Mouse (Mus musculus): ENCODE measurements at regions not wholly inside any gene's neighbourhood (a gene's known extent, or its start where the extent isn't known, plus 50 kb on each side); places are given as distances from the start of the nearest gene placed in this dataset.

GRCm38 (mm10) chr12:49449396-49449795 is 64.4 kb downstream of the Gm43517 start:
- DNase-seq (ENCODE audit: low spot score in 2 of 2), result no peak
- TF ChIP-seq CTCF (conservative IDR thresholded peaks at IDR 0.05), result no peak
- no peak overlapping the region for H3K4me3 ChIP-seq
- H3K27ac ChIP-seq, result no peak overlapping the region

GRCm38 (mm10) chr12:49468059-49468458 is 83.1 kb downstream of the Gm43517 start:
- Histone ChIP-seq H3K4me3 (no peak overlapping the region), H3K27ac (no peak overlapping the region)
- no peak for DNase-seq (ENCODE audit: low spot score in 2 of 2)
- TF ChIP-seq CTCF (conservative IDR thresholded peaks at IDR 0.05), result no peak

GRCm38 (mm10) chr12:49473371-49473770 is 88.4 kb downstream of the Gm43517 start:
- H3K4me3 ChIP-seq, result no peak overlapping the region
- no peak for TF ChIP-seq CTCF (conservative IDR thresholded peaks at IDR 0.05)
- peak overlapping the region; percentile 85 for H3K27ac ChIP-seq
- DNase-seq (ENCODE audit: low spot score in 2 of 2), result peak; percentile 67 to 86

GRCm38 (mm10) chr12:49480656-49481055 is 95.7 kb downstream of the Gm43517 start:
- peak; percentile 27 to 43 for DNase-seq (ENCODE audit: low spot score in 2 of 2)
- H3K27ac ChIP-seq, result peak overlapping the region; percentile 92
- peak overlapping the region; percentile 22; the same call in 1 of the 2 replicates for H3K4me3 ChIP-seq
- TF ChIP-seq CTCF (conservative IDR thresholded peaks at IDR 0.05), result no peak

GRCm38 (mm10) chr12:49481151-49481550 is 96.2 kb downstream of the Gm43517 start:
- no peak for TF ChIP-seq CTCF (conservative IDR thresholded peaks at IDR 0.05)
- Histone ChIP-seq H3K4me3 (peak overlapping the region; percentile 22), H3K27ac (peak overlapping the region; percentile 92)
- DNase-seq (ENCODE audit: low spot score in 2 of 2), result peak in 1 of 2 experiments; percentile 14

GRCm38 (mm10) chr12:49482367-49482766 is 97.4 kb downstream of the Gm43517 start:
- TF ChIP-seq CTCF (conservative IDR thresholded peaks at IDR 0.05), result no peak
- DNase-seq (ENCODE audit: low spot score in 2 of 2), result no peak
- H3K27ac ChIP-seq, result peak overlapping the region; percentile 92; the same call in 1 of the 2 replicates
- no peak overlapping the region for H3K4me3 ChIP-seq

- DNase-seq (ENCODE audit: low spot score in 2 of 2), result peak in 1 of 2 experiments; percentile 27
- Histone ChIP-seq H3K27ac (peak overlapping the region; percentile 15; the same call in 1 of the 2 replicates), H3K4me3 (no peak overlapping the region)
- no peak for TF ChIP-seq CTCF (conservative IDR thresholded peaks at IDR 0.05)
These were observed 99.2 kb downstream of the Gm43517 start for GRCm38 (mm10) chr12:49484070-49484770.

GRCm38 (mm10) chr12:49513131-49513530 is 128.2 kb downstream of the Gm43517 start:
- no peak for DNase-seq (ENCODE audit: low spot score in 2 of 2)
- no peak for TF ChIP-seq CTCF (conservative IDR thresholded peaks at IDR 0.05)
- Histone ChIP-seq H3K4me3 (no peak overlapping the region), H3K27ac (no peak overlapping the region)

GRCm38 (mm10) chr12:49514616-49515015 is 129.6 kb downstream of the Gm43517 start:
- H3K27ac ChIP-seq, result no peak overlapping the region
- H3K4me3 ChIP-seq, result no peak overlapping the region
- TF ChIP-seq CTCF (conservative IDR thresholded peaks at IDR 0.05), result no peak
- DNase-seq (ENCODE audit: low spot score in 2 of 2), result no peak
